Mouse (Mus musculus) stomach, embryonic 14.5 days (tissue): ENCODE data around the gene Serpina9. TPM values are rescaled to one million over a fixed set of nuclear protein-coding genes. Genes with fewer than 3 reads are reported as not detected.

Experiments
- ATAC-seq: fragments of 200-750 bp; cut with Nextera tagmentation; 2 replicates; pipeline ENCODE4 v1.8.0; 2017; ENCODE audit warnings: low read depth, moderate TSS enrichment; ENCODE audit not compliant: insufficient number of reproducible peaks, insufficient read depth, low FRiP score
- H3K27ac ChIP-seq: fragments of 300-500 bp; sonication (generic); 2 replicates; pipeline ENCODE4 v1.5.1; 2014; ENCODE audit warnings: mild to moderate bottlenecking, low read length, moderate library complexity, mixed read lengths
- H3K27me3 ChIP-seq: fragments of 300-500 bp; sonication (generic); 2 replicates; pipeline ENCODE4 v1.6.1; 2014; ENCODE audit warnings: low read length, control low read depth, mixed read lengths; ENCODE audit not compliant: control insufficient read depth, insufficient read depth
- H3K36me3 ChIP-seq: fragments of 300-500 bp; sonication (generic); 2 replicates; pipeline ENCODE4 v1.6.1; 2014; ENCODE audit warnings: mild to moderate bottlenecking, control low read depth, low read length, moderate library complexity, mixed read lengths; ENCODE audit not compliant: control insufficient read depth, insufficient read depth
- H3K4me1 ChIP-seq: fragments of 300-500 bp; sonication (generic); 2 replicates; pipeline ENCODE4 v1.6.1; 2014; ENCODE audit warnings: low read length, control low read depth, mixed read lengths; ENCODE audit not compliant: control insufficient read depth, insufficient read depth
- H3K4me2 ChIP-seq: fragments of 300-500 bp; sonication (generic); replicated peaks from 2 replicates; pipeline ENCODE4 v1.6.1; 2014; ENCODE audit warnings: low read depth, low read length, control low read depth
- H3K4me3 ChIP-seq: fragments of 300-500 bp; sonication (generic); 2 replicates; pipeline ENCODE4 v1.5.1; 2014; ENCODE audit warnings: low read depth, low read length, control low read depth
- H3K9ac ChIP-seq: fragments of 300-500 bp; sonication (generic); replicated peaks from 2 replicates; pipeline ENCODE4 v1.6.1; 2014; ENCODE audit warnings: low read depth, mild to moderate bottlenecking, control low read depth, low read length, moderate library complexity, mixed read lengths
- H3K9me3 ChIP-seq: fragments of 300-500 bp; sonication (generic); 2 replicates; pipeline ENCODE4 v1.6.1; 2016; ENCODE audit warnings: low read depth, low read length, control low read depth; ENCODE audit not compliant: control insufficient read depth
- WGBS: fragments of 180-500 bp; shearing (Covaris S2); extraction: QIAGEN DNeasy Blood & Tissue Kit; methylation state at CpG from one replicate; pipeline ENCODE4 v1.1.7; 2014; 5-methylcytosine and 5-hydroxymethylcytosine counted together
- polyA plus RNA-seq: library from polyadenylated mRNA; unstranded; fragments of >200 nt; fragmentation: Nextera tagmentation; extraction: Ambion mirVana; gene quantifications from 2 replicates; pipeline ENCODE4 v1.2.1, GENCODE M21; 2014

Gene Serpina9
- polyA plus RNA-seq, 1 experiment from 2014 or later = not detected

DNA sequence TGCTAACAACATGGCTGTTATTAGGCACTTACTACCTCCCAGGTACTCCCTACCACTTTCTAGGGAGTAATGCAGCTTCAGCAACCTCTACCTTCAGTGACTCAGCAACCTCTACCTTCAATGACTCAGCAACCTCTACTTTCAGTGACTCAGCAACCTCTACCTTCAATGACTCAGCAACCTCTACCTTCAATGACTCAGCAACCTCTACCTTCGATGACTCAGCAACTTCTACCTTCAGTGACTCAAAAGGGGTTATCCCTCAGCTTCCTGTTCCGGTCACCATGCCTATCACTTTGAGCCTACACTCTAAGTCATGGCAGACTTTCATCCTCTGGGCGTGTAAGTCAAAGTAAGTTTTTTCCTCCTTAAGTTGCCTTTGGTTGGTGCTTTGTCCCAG is 13.0 kb downstream of the Serpina9 start:
- H3K27ac ChIP-seq = no peak overlapping the region
- no peaks in the 10 kb centered on the region for H3K36me3 ChIP-seq
- 86% methylated on average over 3 of the region's 3 CpGs for WGBS
- no peak for ATAC-seq
- no peak overlapping the region for H3K4me2 ChIP-seq
- no peaks in the 10 kb centered on the region for H3K4me1 ChIP-seq
- no peak overlapping the region for H3K9ac ChIP-seq
- H3K4me3 ChIP-seq = no peak overlapping the region
- no peaks in the 10 kb centered on the region for H3K27me3 ChIP-seq
- no peaks in the 10 kb centered on the region for H3K9me3 ChIP-seq

DNA sequence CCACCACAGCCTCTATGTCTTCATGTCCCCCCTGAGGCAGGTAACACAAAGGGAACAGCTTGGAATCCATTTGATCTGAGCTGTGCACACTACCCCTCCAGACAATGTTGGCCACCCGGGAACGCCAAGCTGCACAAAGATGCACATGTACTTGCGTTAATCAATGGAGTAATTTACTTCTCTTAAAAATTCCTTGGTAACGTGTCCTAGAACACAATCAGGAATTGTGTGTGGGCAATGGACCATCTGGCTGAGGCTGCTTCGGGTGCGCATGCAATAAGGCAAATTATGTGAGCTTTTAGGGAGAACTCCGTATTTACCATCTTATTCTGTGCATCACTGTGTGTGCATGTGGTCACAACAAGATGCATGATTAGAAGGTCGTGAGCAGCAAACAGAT is 13.9 kb downstream of the Serpina9 start:
- H3K27me3 ChIP-seq = no peaks in the 10 kb centered on the region
- no peaks in the 10 kb centered on the region for H3K9me3 ChIP-seq
- 86% methylated on average over 8 of the region's 8 CpGs for WGBS
- H3K4me1 ChIP-seq = no peaks in the 10 kb centered on the region
- no peak for ATAC-seq
- H3K4me3 ChIP-seq = no peak overlapping the region
- no peaks in the 10 kb centered on the region for H3K36me3 ChIP-seq
- no peak overlapping the region for H3K9ac ChIP-seq
- H3K27ac ChIP-seq = no peak overlapping the region
- no peak overlapping the region for H3K4me2 ChIP-seq

DNA sequence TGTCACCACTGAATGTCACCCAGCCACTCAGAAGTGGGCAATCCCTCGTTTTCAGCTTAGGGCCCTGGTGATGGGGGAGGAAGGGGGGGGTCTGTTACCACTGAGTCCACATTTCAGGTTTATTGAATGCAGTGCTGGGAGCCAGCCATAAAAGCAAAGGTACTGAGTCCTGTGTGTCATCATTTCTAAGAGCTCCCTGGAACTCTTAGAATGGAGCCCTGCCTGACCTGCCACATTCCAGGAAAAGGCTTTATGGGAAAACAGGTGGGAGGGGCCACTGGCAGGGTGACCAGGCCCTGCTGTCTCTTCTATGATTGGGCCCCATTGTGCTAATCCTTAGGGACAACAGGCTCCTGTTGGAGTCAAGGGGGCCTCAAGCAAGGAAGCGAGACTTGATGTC is 17.0 kb downstream of the Serpina9 start:
- Histone ChIP-seq H3K27me3 (no peaks in the 10 kb centered on the region), H3K9ac (no peak overlapping the region), H3K27ac (no peak overlapping the region), H3K4me2 (no peak overlapping the region), H3K4me3 (no peak overlapping the region), H3K36me3 (no peaks in the 10 kb centered on the region), H3K9me3 (no peaks in the 10 kb centered on the region), H3K4me1 (no peaks in the 10 kb centered on the region)
- ATAC-seq = no peak
- 50% methylated on average over 2 of the region's 2 CpGs for WGBS

DNA sequence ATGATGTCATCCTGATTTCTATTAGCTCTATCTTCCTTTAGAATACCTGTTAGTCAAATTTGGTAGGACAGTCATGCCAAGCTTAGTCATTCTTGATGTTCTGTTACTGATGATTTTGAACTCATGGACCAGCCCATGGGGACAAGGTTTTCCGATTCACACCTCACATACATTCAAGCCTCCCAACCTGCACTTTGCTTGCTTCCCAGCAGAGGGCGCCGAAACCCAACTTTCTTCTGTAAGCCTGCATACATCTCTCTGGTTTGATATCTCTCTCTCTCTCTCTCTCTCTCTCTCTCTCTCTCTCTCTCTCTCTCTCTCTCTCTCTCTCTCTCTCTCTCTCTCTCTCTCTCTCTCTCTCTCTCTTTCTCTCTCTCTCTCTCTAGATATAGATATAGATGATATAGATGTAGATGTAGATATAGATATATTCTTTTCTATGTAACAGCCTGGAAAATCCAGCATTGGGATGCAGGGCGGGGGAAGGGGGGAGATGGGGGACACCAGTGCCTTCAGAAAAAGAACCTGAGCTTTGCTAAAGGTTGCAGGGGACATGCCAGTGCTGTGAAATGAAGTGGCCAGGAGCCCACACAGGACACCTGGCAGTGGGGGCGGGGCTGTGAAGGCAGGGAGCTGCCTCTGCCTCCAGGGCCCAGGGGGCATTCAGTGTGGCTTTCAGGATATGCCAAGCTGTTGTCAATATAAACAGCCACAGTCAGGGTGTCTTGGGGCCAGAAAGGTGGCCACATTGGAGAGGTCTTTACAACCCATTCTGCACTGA is 18.1 kb downstream of the Serpina9 start:
- no peak for ATAC-seq
- Histone ChIP-seq H3K9me3 (no peaks in the 10 kb centered on the region), H3K9ac (no peak overlapping the region), H3K4me3 (no peak overlapping the region), H3K36me3 (no peaks in the 10 kb centered on the region), H3K4me2 (no peak overlapping the region), H3K27me3 (no peaks in the 10 kb centered on the region), H3K27ac (no peak overlapping the region), H3K4me1 (no peaks in the 10 kb centered on the region)
- 41% methylated on average over 5 of the region's 5 CpGs for WGBS

DNA sequence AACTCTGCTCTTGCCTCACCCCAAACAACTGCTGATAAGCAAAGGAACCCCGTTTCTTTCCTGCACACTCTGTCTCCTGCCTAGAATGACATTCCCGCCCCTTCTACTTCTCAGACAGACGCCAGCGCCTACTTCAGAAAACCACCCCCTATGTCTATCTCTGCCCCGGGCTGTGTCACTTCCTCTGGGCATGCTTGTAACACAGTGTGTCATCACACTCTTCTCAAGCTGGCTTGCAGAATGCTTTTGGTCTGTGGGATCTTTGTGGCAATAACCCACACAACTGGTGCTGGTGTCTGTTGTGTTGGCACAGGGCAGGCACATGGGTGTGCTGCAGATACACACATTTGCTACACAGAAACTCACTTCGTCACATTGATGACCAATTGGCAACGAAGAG is 20.6 kb downstream of the Serpina9 start:
- H3K27me3 ChIP-seq = no peaks in the 10 kb centered on the region
- no peaks in the 10 kb centered on the region for H3K9me3 ChIP-seq
- 80% methylated on average over 7 of the region's 7 CpGs for WGBS
- no peak overlapping the region for H3K27ac ChIP-seq
- ATAC-seq = no peak
- no peak overlapping the region for H3K4me2 ChIP-seq
- H3K4me1 ChIP-seq = no peaks in the 10 kb centered on the region
- no peaks in the 10 kb centered on the region for H3K36me3 ChIP-seq
- H3K9ac ChIP-seq = no peak overlapping the region
- H3K4me3 ChIP-seq = no peak overlapping the region

DNA sequence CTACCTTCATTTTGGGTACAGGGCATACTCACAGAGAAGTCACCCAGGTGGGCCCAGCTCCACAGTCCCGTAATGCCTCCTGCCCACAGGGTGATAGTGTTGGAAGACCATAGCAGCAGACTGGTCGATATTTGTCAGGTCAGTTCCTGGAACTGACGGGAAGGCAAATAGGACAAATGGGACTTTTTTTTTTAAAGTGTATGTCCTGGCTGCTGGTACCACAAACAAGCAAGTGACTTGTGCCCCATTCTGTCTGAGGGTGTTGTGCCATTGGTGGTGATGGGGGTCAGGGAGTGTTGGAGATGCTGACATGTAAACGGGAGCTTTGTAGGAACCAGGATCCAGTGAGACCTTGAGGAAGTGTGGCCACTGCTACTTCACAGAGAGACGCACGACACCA is 23.7 kb downstream of the Serpina9 start, which contains the start of gene Serpina11:
TSS of gene Serpina11 (minus strand) at position 101 of the 400 bp plus-strand sequence.
- no peak for ATAC-seq
- WGBS = 86% methylated on average over 6 of the region's 6 CpGs
- no peak within 1 kb of the TSS for H3K27ac ChIP-seq
- no peak within 1 kb of the TSS for H3K4me2 ChIP-seq
- H3K9me3 ChIP-seq = no peaks in the 10 kb centered on the region
- no peak within 1 kb of the TSS for H3K4me3 ChIP-seq
- H3K27me3 ChIP-seq = no peaks in the 10 kb centered on the region
- no peaks in the 10 kb centered on the region for H3K36me3 ChIP-seq
- no peaks in the 10 kb centered on the region for H3K4me1 ChIP-seq
- no peak within 1 kb of the TSS for H3K9ac ChIP-seq

DNA sequence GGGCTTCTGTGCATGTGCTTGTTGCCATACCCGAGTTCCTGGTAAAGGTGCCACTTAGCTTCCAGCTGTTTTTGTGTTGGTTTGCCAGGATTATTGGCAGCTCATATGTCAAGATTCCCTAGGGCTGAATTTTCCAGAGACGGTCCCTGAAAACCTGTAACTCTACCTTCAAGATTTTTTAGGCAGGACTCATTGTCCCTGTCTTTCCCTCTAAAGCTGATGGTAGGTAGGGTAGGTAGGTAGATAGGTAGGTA is 24.1 kb downstream of the Serpina9 start:
- H3K4me1 ChIP-seq = no peaks in the 10 kb centered on the region
- no peak overlapping the region for H3K4me3 ChIP-seq
- H3K4me2 ChIP-seq = no peak overlapping the region
- H3K27me3 ChIP-seq = no peaks in the 10 kb centered on the region
- H3K27ac ChIP-seq = no peak overlapping the region
- WGBS = 60% methylated on average over 2 of the region's 2 CpGs
- H3K36me3 ChIP-seq = no peaks in the 10 kb centered on the region
- H3K9ac ChIP-seq = no peak overlapping the region
- H3K9me3 ChIP-seq = no peaks in the 10 kb centered on the region
- no peak for ATAC-seq

DNA sequence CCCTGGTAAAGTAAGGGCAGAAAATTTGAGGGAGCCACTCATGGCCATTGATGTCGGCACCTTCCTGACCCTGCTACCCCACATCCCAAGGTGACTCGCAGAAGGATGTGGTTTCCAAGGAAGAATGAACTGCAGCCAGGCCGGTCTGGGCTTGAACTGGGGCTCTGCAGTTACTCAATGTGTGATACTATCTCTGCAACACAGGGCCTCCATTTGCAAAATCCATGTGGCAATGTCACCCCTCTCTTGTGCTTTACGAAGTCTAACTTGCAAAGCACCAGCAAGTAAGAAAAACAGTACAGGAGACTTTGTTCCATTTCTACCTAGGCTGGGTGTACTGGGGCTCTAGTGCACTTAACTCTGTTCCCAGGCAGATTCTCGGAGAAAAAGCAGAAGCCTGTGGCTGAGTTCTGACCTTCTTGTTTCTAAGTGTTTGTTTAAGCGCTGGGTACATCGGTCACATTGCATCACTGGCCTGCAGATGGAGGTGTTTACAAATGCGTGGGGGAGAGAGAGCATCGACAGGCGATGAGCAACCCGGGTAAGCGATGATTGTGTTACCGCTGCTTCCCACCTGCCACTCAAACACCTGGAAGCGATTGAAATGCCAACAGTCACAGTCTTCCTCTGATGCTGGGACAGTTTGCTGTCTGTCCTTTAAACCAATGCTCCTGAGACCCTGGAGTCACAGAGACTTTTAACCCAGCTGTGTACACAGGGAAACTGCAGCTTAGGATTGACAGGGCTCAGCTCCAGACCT is 24.6 kb downstream of the Serpina9 start:
- Histone ChIP-seq H3K27ac (no peak overlapping the region), H3K4me1 (no peaks in the 10 kb centered on the region), H3K27me3 (no peaks in the 10 kb centered on the region), H3K4me2 (no peak overlapping the region), H3K9me3 (no peaks in the 10 kb centered on the region), H3K4me3 (no peak overlapping the region), H3K36me3 (no peaks in the 10 kb centered on the region), H3K9ac (no peak overlapping the region)
- no peak for ATAC-seq
- WGBS = 33% methylated on average over 14 of the region's 14 CpGs
